Mouse (Mus musculus) heart, embryonic 13.5 days (tissue): ENCODE data around the gene Kcng4. TPM values are rescaled to one million over a fixed set of nuclear protein-coding genes. Genes with fewer than 3 reads are reported as not detected.

Experiments
- ATAC-seq: fragments of 200-750 bp; cut with Nextera tagmentation; 2 replicates; pipeline ENCODE4 v1.8.0; 2017; ENCODE audit warnings: moderate TSS enrichment; ENCODE audit not compliant: insufficient number of reproducible peaks, low FRiP score, low TSS enrichment; ENCODE audit errors: extremely low read depth
- H3K27ac ChIP-seq: fragments of 300-500 bp; sonication (generic); replicated peaks from 2 replicates; pipeline ENCODE4 v1.5.1; 2015; ENCODE audit warnings: moderate library complexity, mild to moderate bottlenecking, inconsistent platforms
- H3K27me3 ChIP-seq: fragments of 300-500 bp; sonication (generic); replicated peaks from 2 replicates; pipeline ENCODE4 v1.6.1; 2015; ENCODE audit warnings: mild to moderate bottlenecking, inconsistent platforms
- H3K36me3 ChIP-seq: fragments of 300-500 bp; sonication (generic); 2 replicates; pipeline ENCODE4 v1.6.1; 2015; ENCODE audit warnings: mild to moderate bottlenecking, inconsistent platforms
- H3K4me1 ChIP-seq: fragments of 300-500 bp; sonication (generic); 2 replicates; pipeline ENCODE4 v1.6.1; 2015; ENCODE audit warnings: inconsistent platforms
- H3K4me2 ChIP-seq: fragments of 300-500 bp; sonication (generic); 2 replicates; pipeline ENCODE4 v1.6.1; 2015; ENCODE audit warnings: inconsistent platforms, mild to moderate bottlenecking, moderate library complexity
- H3K4me3 ChIP-seq: fragments of 300-500 bp; sonication (generic); 2 replicates; pipeline ENCODE4 v1.5.1; 2015; ENCODE audit warnings: moderate library complexity, mild to moderate bottlenecking, inconsistent platforms
- H3K9ac ChIP-seq: fragments of 300-500 bp; sonication (generic); 2 replicates; pipeline ENCODE4 v1.6.1; 2015; ENCODE audit warnings: inconsistent platforms, mild to moderate bottlenecking, moderate library complexity
- H3K9me3 ChIP-seq: fragments of 300-500 bp; sonication (generic); 2 replicates; pipeline ENCODE4 v1.6.1; 2016; ENCODE audit warnings: inconsistent platforms
- WGBS: fragments of 180-500 bp; shearing (Covaris S2); methylation state at CpG from one replicate; pipeline ENCODE4 v1.1.7; 2015; ENCODE audit warnings: mixed read lengths; 5-methylcytosine and 5-hydroxymethylcytosine counted together
- polyA plus RNA-seq: library from polyadenylated mRNA; unstranded; fragments of >200 nt; fragmentation: Nextera tagmentation; extraction: Ambion mirVana; gene quantifications from 2 replicates; pipeline ENCODE4 v1.2.1, GENCODE M21; 2015

The Kcng4 gene
- polyA plus RNA-seq, result not detected in 2 replicates

- Histone ChIP-seq H3K4me2 (0 out of 2 replicates have a peak within 1 kb of the TSS, but pooled peaks have one; percentile 7), H3K9me3 (no peaks in the 10 kb centered on the region), H3K36me3 (no peaks in the 10 kb centered on the region), H3K9ac (no peak within 1 kb of the TSS), H3K4me1 (peaks cover 25% of the 10 kb centered on the region), H3K4me3 (no peak within 1 kb of the TSS), H3K27me3 (peaks cover 75% of the 10 kb centered on the region), H3K27ac (no peak within 1 kb of the TSS)
- ATAC-seq, result no peak
- WGBS, result 28% methylated on average over 6 of the region's 6 CpGs
These were observed at the start of gene Kcng4 for GRCm38 (mm10) chr8:119635378-119635777. Gene Kcng4, minus strand, starts transcription at chr8:119635680.

- Histone ChIP-seq H3K27ac (no peak overlapping the region), H3K9me3 (no peaks in the 10 kb centered on the region), H3K9ac (no peak overlapping the region), H3K4me1 (peaks cover 8% of the 10 kb centered on the region), H3K4me3 (no peak overlapping the region), H3K27me3 (peaks cover 18% of the 10 kb centered on the region), H3K4me2 (no peak overlapping the region), H3K36me3 (no peaks in the 10 kb centered on the region)
- WGBS, result 66% methylated on average over 14 of the region's 14 CpGs
- ATAC-seq, result no peak
These were observed 43.7 kb upstream of the Kcng4 start for GRCm38 (mm10) chr8:119679184-119679583.

- peaks cover 8% of the 10 kb centered on the region for H3K4me1 ChIP-seq
- peaks cover 11% of the 10 kb centered on the region for H3K27me3 ChIP-seq
- no peak overlapping the region for H3K27ac ChIP-seq
- no peak overlapping the region for H3K9ac ChIP-seq
- peak overlapping the region; percentile 27 for H3K4me3 ChIP-seq
- H3K36me3 ChIP-seq, result no peaks in the 10 kb centered on the region
- no peaks in the 10 kb centered on the region for H3K9me3 ChIP-seq
- no peak for ATAC-seq
- peak overlapping the region; percentile 58 for H3K4me2 ChIP-seq
- 9% methylated on average over 18 of the region's 18 CpGs for WGBS
These were observed 42.8 kb upstream of the Kcng4 start for GRCm38 (mm10) chr8:119678138-119678843.

GRCm38 (mm10) chr8:119676389-119676788 is 40.9 kb upstream of the Kcng4 start:
- Histone ChIP-seq H3K4me2 (no peak overlapping the region), H3K9me3 (no peaks in the 10 kb centered on the region), H3K9ac (no peak overlapping the region), H3K4me1 (peaks cover 8% of the 10 kb centered on the region), H3K27ac (no peak overlapping the region), H3K36me3 (no peaks in the 10 kb centered on the region), H3K4me3 (no peak overlapping the region), H3K27me3 (no peaks in the 10 kb centered on the region; the same call in 1 of the 2 replicates)
- 11% methylated on average over 8 of the region's 8 CpGs for WGBS
- ATAC-seq, result no peak

GRCm38 (mm10) chr8:119675457-119675856 is 40.0 kb upstream of the Kcng4 start:
- Histone ChIP-seq H3K27me3 (no peaks in the 10 kb centered on the region; the same call in 1 of the 2 replicates), H3K4me3 (no peak overlapping the region), H3K4me1 (peaks cover 17% of the 10 kb centered on the region), H3K36me3 (no peaks in the 10 kb centered on the region), H3K4me2 (no peak overlapping the region), H3K27ac (no peak overlapping the region), H3K9me3 (no peaks in the 10 kb centered on the region), H3K9ac (no peak overlapping the region)
- no peak for ATAC-seq
- WGBS, result 78% methylated on average over 5 of the region's 5 CpGs

GRCm38 (mm10) chr8:119673976-119674555 is 38.6 kb upstream of the Kcng4 start:
- Histone ChIP-seq H3K9ac (no peak overlapping the region), H3K9me3 (no peaks in the 10 kb centered on the region), H3K4me1 (peaks cover 22% of the 10 kb centered on the region), H3K27me3 (no peaks in the 10 kb centered on the region), H3K27ac (no peak overlapping the region), H3K36me3 (no peaks in the 10 kb centered on the region), H3K4me3 (no peak overlapping the region), H3K4me2 (no peak overlapping the region)
- 73% methylated on average over 11 of the region's 11 CpGs for WGBS
- ATAC-seq, result no peak

DNA sequence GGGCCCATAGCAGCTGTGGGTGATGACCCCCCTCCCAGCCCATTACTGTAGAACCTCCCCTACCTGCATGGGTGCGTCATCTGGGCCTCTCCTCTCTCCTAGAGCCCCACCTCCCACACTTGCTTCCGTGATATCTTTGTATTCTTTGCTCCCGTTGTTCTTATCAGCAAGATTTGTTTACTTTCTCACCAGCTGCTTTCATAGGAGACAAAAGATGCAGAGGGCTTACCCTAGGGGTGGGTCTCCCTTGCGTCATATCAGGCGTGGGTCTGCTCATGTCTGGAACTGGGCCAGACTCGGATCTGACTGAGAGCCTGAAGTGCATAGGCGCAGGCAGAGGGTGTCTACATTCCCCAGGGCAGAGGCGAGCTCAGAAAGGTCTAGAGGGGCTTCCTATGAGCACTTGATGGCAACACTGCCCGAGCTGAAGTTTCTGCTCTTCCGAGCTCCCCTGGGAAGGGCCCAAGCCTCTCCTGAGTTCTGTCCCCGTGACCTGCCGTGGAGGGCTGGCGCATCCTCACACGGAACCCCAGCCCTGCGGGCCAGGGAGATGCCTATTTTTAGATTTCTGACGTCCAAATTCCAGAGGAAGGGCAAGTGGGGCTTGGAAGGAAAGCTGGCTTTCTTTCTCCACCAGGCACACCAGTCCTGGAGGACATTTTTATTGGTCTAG is 35.1 kb upstream of the Kcng4 start:
- H3K9ac ChIP-seq, result peak overlapping the region; percentile 75
- H3K9me3 ChIP-seq, result no peaks in the 10 kb centered on the region
- H3K27me3 ChIP-seq, result no peaks in the 10 kb centered on the region
- ATAC-seq, result no peak
- H3K36me3 ChIP-seq, result no peaks in the 10 kb centered on the region
- WGBS, result 9% methylated on average over 16 of the region's 16 CpGs
- H3K4me1 ChIP-seq, result peaks cover 33% of the 10 kb centered on the region
- H3K27ac ChIP-seq, result peak overlapping the region; percentile 93
- peak overlapping the region; percentile 61 for H3K4me2 ChIP-seq
- peak overlapping the region; percentile 29 for H3K4me3 ChIP-seq

GRCm38 (mm10) chr8:119669284-119669683 is 33.8 kb upstream of the Kcng4 start:
- Histone ChIP-seq H3K36me3 (no peaks in the 10 kb centered on the region), H3K4me2 (no peak overlapping the region), H3K9ac (no peak overlapping the region), H3K27me3 (no peaks in the 10 kb centered on the region), H3K4me1 (peaks cover 39% of the 10 kb centered on the region), H3K27ac (0 out of 2 replicates have a peak overlapping the region, but pooled peaks have one; percentile 13), H3K9me3 (no peaks in the 10 kb centered on the region), H3K4me3 (no peak overlapping the region)
- 47% methylated on average over 12 of the region's 12 CpGs for WGBS
- no peak for ATAC-seq

- no peak overlapping the region for H3K4me2 ChIP-seq
- no peak overlapping the region for H3K4me3 ChIP-seq
- no peak overlapping the region for H3K9ac ChIP-seq
- H3K4me1 ChIP-seq, result peaks cover 39% of the 10 kb centered on the region
- WGBS, result 65% methylated on average over 9 of the region's 9 CpGs
- no peaks in the 10 kb centered on the region for H3K27me3 ChIP-seq
- H3K9me3 ChIP-seq, result no peaks in the 10 kb centered on the region
- ATAC-seq, result no peak
- H3K36me3 ChIP-seq, result no peaks in the 10 kb centered on the region
- H3K27ac ChIP-seq, result no peak overlapping the region
These were observed 33.0 kb upstream of the Kcng4 start for GRCm38 (mm10) chr8:119668447-119668846.

DNA sequence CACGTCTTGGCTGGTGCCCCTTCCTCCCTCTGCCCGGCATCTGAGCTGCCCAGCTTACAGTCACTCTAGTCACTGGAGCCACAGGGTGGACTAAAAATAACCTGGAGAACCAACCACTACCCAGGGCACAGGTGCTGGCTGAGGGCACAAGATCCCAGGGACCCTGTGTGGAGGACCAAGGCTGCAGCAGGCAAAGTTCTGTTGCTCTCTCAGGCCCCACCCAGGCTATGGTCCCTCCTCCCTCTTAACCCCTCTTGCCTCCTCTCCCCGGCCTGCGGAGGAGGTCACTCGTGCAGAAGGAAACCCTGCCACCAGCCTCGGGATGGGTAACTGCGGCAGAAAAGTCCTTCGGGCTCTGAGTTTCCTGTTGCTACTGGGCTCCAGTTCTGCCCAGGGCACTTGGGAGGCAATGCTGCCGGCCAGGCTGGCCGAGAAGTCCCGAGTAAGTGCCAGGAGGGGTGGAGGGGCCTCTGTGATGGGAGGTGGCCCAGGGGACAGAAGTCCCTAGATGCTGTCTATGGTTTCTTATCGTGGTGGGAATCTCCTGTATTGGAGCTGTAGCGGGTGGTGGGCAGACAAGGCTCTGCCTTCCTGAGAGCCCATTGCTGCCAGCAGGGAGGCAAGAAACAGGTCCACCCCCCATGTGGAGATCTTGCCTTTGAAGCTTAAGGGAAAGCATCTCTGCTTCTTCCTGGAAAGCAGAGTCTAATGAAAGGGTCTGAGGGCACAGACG is 30.9 kb upstream of the Kcng4 start, which contains the start of gene Wfdc1:
Gene Wfdc1 (plus strand): TSS at position 147 of the 733 bp plus-strand sequence.
- H3K4me2 ChIP-seq, result peak within 1 kb of the TSS; percentile 56
- H3K9ac ChIP-seq, result peak within 1 kb of the TSS; percentile 69
- H3K9me3 ChIP-seq, result no peaks in the 10 kb centered on the region
- WGBS, result 16% methylated on average over 14 of the region's 14 CpGs
- H3K36me3 ChIP-seq, result no peaks in the 10 kb centered on the region
- no peak within 1 kb of the TSS; the same call in 1 of the 2 replicates for H3K27ac ChIP-seq
- H3K4me3 ChIP-seq, result peak within 1 kb of the TSS; percentile 32
- ATAC-seq, result no peak
- H3K27me3 ChIP-seq, result no peaks in the 10 kb centered on the region
- peaks cover 46% of the 10 kb centered on the region for H3K4me1 ChIP-seq

- Histone ChIP-seq H3K4me1 (peaks cover 46% of the 10 kb centered on the region), H3K4me3 (no peak overlapping the region)
- 51% methylated on average over 6 of the region's 6 CpGs for WGBS
These were observed 29.8 kb upstream of the Kcng4 start for GRCm38 (mm10) chr8:119665270-119665669.

More at GRCm38 (mm10) chr8:119665270-119665669, 29.8 kb upstream of the Kcng4 start:
- ATAC-seq, result no peak
- H3K9ac ChIP-seq, result no peak overlapping the region
- H3K9me3 ChIP-seq, result no peaks in the 10 kb centered on the region
- no peak overlapping the region for H3K4me2 ChIP-seq
- H3K27ac ChIP-seq, result no peak overlapping the region
- no peaks in the 10 kb centered on the region for H3K27me3 ChIP-seq
- H3K36me3 ChIP-seq, result no peaks in the 10 kb centered on the region
